Mouse (Mus musculus) gastrocnemius, adult 2 months (tissue): ENCODE measurements at regions not wholly inside any gene's neighbourhood (a gene's known extent, or its start where the extent isn't known, plus 50 kb on each side); places are given as distances from the start of the nearest gene placed in this dataset. TPM values are rescaled to one million over a fixed set of nuclear protein-coding genes. Genes with fewer than 3 reads are reported as not detected.

Experiments used
- DNase-seq: peaks from one replicate; pipeline ENCODE4 v3.0.0; 2022
- H3K27ac ChIP-seq: fragments of 200-600 bp; 2 replicates; pipeline ENCODE4 v1.8.1; 2022; ENCODE audit warnings: mild to moderate bottlenecking
- H3K4me3 ChIP-seq: fragments of 200-600 bp; 2 replicates; pipeline ENCODE4 v1.8.1; 2022; ENCODE audit warnings: mild to moderate bottlenecking, moderate library complexity
- CTCF ChIP-seq: fragments of 200-600 bp; IDR thresholded peaks from 2 replicates; pipeline ENCODE4 v1.8.1; 2022; ENCODE audit warnings: antibody characterized with exemption, mild to moderate bottlenecking, moderate library complexity
- intact Hi-C: fragments of 180-260 bp; cut with DNase I; formaldehyde crosslinking; loops from one replicate; pipeline ENCODE4 v1.15.1; 2025
- microRNA-seq: library from miRNA; unstranded; fragments of <30 nt; microRNA quantifications from one replicate; pipeline ENCODE4 v1.2.0, GENCODE M21; 2021

DNA sequence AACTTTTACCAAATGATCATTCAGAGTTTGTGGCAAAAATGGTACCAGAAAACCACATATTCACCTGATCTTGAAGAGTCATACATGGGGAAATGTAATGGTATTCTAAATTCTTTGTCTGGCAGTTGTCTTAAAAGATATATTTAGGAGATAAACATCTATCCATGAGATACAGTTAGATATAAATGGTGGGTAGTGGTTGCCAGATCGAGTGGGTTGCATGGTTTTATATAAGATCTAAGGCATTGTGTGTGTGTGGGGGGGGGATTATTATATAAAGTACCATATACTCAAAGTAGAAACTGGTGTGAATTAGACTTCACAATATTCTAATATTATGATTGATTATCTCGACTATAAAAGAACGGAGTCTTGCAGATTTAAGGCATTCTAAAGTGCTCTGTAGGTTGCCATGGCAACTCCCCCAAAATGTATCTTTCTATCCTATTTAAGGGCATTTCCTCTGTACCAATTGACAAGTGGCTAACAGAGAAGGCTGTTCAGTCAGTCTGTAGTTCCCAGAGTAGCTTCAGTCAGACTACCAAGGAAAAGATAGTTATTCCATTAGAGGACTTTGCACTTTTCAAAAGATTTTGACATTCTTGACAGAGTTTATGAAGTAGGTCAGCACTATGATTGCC lies 89.3 kb upstream of the Man2a1 start:
- intact Hi-C loops = no loop called here
- DNase-seq = no peak
- Histone ChIP-seq H3K27ac (no peak overlapping the region), H3K4me3 (no peak overlapping the region)
- no peak for TF ChIP-seq CTCF

DNA sequence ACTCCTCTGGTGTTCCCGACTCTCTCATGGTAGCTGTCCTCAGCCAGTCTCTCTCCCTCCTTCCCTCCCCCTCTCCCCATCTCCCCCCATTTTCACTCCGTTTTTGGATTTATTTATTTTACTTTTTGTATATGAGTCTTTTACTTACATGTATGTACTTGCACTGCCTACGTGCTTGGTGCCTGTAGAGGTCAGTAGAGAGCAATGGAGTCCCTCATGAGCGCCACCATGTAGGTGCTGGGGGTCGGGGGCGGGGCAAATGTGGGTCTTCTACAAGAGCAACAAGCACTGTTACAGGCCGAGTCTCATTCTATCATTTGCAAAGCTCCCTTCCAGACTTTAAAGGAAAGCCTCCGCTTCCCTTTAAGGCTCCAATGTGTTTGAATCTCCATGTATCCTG lies 78.3 kb upstream of the Man2a1 start:
- intact Hi-C loops = no loop called here
- Histone ChIP-seq H3K27ac (no peak overlapping the region), H3K4me3 (no peak overlapping the region)
- no peak for DNase-seq
- TF ChIP-seq CTCF = peak; percentile 43

DNA sequence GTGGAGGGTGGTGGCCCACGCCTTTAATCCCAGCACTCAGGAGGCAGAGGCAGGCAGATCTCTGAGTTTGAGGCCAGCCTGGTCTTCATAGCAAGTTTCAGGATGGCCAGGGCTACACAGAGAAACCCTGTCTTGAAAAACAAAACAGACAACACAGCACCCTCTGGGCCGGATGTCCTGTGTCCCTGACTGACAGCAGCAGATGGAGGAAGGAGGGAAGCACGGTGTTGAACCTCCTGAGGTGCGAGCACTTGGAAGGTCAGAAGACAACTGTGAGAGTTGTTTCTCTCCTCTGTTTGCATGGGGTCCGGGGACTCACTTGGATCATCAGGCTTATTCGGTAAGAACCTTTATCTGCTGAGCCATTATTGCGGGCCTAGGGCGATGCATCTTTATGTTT lies 76.6 kb upstream of the Man2a1 start:
- no peak for TF ChIP-seq CTCF
- Histone ChIP-seq H3K27ac (no peak overlapping the region), H3K4me3 (no peak overlapping the region)
- no peak for DNase-seq
- intact Hi-C loops = no loop called here

DNA sequence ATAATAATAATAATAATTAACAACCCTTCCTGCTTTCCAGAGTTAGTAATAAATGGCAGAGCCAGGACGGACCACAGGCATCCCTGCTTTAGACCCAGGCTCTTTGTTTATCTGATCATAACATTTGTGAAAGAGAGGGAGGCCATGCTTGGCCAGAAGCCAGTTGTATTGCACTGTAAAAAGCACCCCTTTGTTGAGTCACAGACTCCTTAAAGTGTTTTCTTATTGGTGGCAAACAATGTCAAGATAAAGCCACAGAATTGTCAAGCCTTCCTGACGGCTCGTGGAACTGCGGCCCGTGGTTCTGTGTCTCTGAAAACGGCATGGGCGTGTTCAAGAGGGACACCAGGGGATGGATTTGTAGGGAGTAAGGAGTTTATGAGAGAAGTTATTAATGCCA lies 72.7 kb upstream of the Man2a1 start:
- TF ChIP-seq CTCF = no peak
- H3K27ac ChIP-seq = no peak overlapping the region
- DNase-seq = no peak
- intact Hi-C loops = no loop called here
- no peak overlapping the region for H3K4me3 ChIP-seq

DNA sequence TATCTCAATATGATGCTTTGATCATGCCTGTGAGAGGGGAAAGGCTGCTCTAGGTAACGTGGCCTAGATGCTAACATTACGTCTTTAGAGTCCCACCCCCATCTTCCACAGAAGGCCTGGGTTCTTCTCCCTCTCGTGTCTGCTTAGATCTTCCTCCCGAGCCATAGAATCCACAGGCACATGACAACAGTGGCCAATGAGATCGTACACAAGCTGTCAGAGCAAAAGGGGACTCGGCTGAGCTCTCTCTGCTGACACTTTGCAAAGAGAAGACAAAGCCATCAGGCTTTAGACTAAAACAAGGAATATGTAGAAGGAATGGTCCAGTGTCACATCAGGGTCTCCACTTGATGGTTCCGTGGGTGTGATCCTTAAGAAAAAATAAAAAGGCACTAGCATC lies 72.1 kb upstream of the Man2a1 start:
- Histone ChIP-seq H3K27ac (no peak overlapping the region), H3K4me3 (no peak overlapping the region)
- intact Hi-C loops = no loop called here
- DNase-seq = no peak
- no peak for TF ChIP-seq CTCF

DNA sequence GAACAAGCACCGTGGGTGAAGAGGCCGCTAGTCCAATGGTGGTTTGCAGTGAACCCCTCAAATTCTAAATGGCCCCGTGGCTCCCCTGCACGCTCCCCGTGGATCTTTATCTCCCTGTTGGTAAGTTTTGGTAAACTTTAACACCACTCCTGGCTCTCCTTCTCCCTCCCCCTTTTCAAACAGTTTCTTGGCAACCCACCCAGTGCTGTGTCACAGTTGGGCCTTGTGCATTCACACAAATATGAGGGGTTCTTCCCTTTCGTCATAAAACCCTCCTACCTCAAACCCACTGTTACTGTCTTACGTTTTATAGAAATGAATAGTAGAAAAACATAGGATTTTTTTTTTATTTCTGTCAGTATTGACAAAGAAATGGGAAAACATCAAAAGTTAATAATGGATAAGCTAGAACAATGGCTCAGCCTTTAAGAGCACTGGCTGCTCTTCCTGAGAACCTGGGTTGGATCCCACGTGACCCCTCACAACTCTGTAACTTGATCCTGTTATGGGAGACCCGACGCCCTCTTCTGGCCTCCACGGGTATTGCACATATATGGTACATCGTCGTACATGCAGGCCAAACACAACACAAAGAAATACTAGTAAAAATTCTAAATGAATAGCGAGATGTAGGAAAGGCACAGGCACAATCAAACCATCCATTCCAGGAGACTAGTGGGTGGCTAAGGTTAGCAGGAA lies 71.1 kb upstream of the Man2a1 start:
- H3K27ac ChIP-seq = no peak overlapping the region
- no peak for DNase-seq
- intact Hi-C loops = no loop called here
- H3K4me3 ChIP-seq = no peak overlapping the region
- TF ChIP-seq CTCF = peak; percentile 14; the same call in 1 of the 2 replicates

DNA sequence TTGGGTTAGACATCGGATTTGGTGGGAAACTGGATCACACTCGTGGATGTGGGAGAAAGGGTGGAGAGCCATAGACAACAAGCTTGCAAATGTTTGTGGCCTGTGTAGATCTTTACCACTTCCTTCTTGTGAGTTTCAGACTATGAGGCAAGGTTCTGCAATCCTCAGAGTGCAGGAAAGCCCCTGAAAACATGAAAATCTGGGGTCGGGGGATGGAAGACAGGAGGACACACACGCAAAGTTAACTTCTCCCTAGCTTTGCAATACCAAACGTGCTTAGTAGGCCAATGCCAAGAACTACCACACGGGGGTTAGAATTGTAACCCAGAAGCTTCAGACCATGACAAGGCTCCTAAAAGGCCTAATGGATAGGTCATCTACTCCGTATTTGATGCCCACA lies 69.4 kb upstream of the Man2a1 start:
- intact Hi-C loops = no loop called here
- DNase-seq = no peak
- no peak for TF ChIP-seq CTCF
- Histone ChIP-seq H3K4me3 (no peak overlapping the region), H3K27ac (no peak overlapping the region)

DNA sequence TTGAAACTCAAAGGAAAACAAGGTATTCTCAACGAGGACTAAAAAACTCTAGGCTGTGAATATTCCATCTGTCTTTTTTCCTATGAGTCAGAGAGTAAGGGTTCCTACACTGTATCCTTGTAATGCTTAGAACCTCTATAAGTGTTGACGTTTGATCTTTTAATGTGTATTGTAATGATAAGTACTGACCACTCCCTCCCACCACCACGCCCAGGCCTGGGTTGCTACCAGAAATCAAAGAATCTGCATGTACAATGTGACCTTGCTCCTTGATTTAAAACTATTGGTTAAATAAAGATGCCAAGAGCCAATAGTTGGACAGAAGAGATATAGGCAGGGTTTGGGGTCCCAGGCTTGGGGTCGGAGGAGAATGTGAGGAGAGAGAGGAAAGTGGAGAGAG lies 66.2 kb upstream of the Man2a1 start:
- Histone ChIP-seq H3K27ac (no peak overlapping the region), H3K4me3 (no peak overlapping the region)
- intact Hi-C loops = no loop called here
- DNase-seq = no peak
- no peak for TF ChIP-seq CTCF

DNA sequence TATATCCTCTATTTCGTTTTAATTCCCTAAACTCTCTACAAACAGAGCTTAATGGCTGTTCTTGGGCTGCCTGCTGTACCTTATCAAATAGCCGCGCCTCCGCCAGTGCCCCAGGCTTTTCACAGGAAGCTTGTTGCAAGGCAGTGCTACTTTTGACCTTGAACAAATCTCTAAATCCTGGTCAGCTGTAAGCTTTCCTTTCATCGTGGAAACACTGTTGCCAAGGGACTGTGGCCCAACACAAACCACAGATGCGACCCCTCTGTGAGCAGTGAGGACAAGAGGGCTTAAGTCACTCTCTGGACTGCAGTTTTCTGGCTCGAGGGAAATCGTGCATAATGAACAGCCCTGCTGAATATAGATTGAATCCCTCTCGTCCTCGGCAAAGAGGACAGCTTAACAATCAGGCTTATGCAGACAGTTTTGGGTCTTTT lies 62.0 kb upstream of the Man2a1 start:
- Histone ChIP-seq H3K4me3 (no peak overlapping the region), H3K27ac (no peak overlapping the region)
- no peak for TF ChIP-seq CTCF
- no peak for DNase-seq
- intact Hi-C loops = no loop called here

DNA sequence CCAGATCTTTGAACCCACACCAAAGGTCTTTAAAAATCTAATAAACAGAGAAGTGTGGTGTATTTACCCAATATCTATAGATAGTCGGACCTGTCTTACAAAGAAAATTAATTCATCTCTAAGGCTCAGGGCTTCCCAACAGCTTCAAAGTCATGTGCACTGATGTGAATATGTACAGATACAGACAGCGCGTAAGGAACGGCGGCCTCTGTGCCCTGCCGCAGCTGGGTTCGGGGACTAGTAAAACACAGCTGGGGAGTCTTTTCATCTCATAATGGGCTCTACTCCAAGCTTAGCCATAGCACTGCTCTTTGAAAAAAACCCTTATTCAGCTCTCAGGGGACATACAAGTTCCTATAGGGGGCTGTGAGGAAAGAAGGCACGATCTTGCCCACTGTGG lies 60.1 kb upstream of the Man2a1 start:
- intact Hi-C loops = no loop called here
- no peak for DNase-seq
- H3K4me3 ChIP-seq = no peak overlapping the region
- no peak for TF ChIP-seq CTCF
- H3K27ac ChIP-seq = no peak overlapping the region

DNA sequence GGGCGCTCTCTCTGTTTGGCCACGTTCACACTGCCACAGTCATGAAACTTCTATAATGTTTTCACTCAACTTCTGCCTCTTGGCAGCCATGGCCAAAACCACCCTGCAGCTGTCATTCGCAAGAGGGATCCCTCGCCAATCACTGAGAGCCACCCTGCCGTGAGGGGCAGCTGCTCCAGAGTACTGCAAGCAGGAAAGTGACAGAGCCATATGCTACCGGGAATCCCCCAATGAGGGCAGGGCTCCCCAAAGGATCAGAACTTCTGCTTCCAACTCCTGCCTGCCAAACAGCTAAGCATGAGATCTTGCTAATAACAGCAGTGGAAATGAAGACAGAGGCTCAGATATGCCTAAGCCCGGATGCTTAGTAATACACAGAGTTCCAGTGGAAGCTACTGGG lies 52.0 kb upstream of the Man2a1 start:
- intact Hi-C loops = no loop called here
- TF ChIP-seq CTCF = no peak
- no peak overlapping the region for H3K4me3 ChIP-seq
- no peak overlapping the region for H3K27ac ChIP-seq
- peak; percentile 26 for DNase-seq

DNA sequence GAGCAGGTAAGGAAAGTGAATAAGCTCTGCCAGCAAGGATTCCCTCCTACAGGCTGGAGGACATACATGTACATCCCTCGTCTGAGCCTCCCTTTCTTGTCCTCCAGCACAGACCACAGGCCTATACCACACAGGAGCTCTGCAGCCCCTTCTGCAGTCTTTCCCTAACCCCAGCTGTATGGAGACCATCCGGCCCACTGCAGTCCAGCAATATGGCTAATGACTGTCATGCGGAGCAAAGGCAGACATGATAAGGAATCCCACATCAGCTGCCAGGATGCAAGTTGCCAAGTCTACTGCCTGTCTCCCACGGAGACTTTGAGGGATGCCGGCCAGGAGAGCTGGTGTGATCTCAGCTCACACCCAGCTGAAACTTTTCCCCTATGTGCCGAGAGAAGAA lies 50.5 kb upstream of the Man2a1 start:
- Histone ChIP-seq H3K27ac (no peak overlapping the region), H3K4me3 (no peak overlapping the region)
- no peak for DNase-seq
- TF ChIP-seq CTCF = no peak
- intact Hi-C loops = no loop called here

Small RNA genes in the stretch of these regions (microRNA-seq; reads per million reads assigned to microRNA genes)
- gene Mir6420 = not detected
